Mouse (Mus musculus) G1E (cell line): ENCODE measurements at regions not wholly inside any gene's neighbourhood (a gene's known extent, or its start where the extent isn't known, plus 50 kb on each side); places are given as distances from the start of the nearest gene placed in this dataset.

ENCODE experiments used
- ATAC-seq: 2 replicates; pipeline ENCODE4 v1.8.0; 2016; ENCODE audit warnings: mild to moderate bottlenecking; ENCODE audit not compliant: insufficient number of reproducible peaks, poor library complexity, low FRiP score, severe bottlenecking; ENCODE audit errors: extremely low read depth
- DNase-seq: peaks from one replicate; pipeline ENCODE4 v3.0.0; 2012; ENCODE audit warnings: low spot score
- H3K27me3 ChIP-seq: 2 replicates; pipeline ENCODE4 v1.6.1; 2012; ENCODE audit warnings: mild to moderate bottlenecking, low read length, inconsistent platforms; ENCODE audit not compliant: insufficient read depth
- H3K36me3 ChIP-seq: replicated peaks from 2 replicates; pipeline ENCODE3; 2012; ENCODE audit warnings: mild to moderate bottlenecking, inconsistent platforms
- H3K4me1 ChIP-seq: 2 replicates; pipeline ENCODE4 v1.6.1; 2012; ENCODE audit warnings: low read depth, low read length, inconsistent platforms, mixed read lengths; ENCODE audit not compliant: insufficient read depth
- H3K4me3 ChIP-seq: 2 replicates; pipeline ENCODE4 v1.5.1; 2012; ENCODE audit warnings: low read depth, mild to moderate bottlenecking, inconsistent platforms, low read length, moderate library complexity, mixed read lengths
- H3K9me3 ChIP-seq: replicated peaks from 2 replicates; pipeline ENCODE4 v1.6.1; 2012; ENCODE audit warnings: inconsistent platforms
- CTCF ChIP-seq: IDR thresholded peaks from 2 replicates; pipeline ENCODE4 v1.5.1; 2012; ENCODE audit warnings: low read depth, low read length, inconsistent platforms, mixed read lengths
- GATA1 ChIP-seq: IDR thresholded peaks from 2 replicates; pipeline ENCODE4 v1.6.1; 2012; ENCODE audit warnings: borderline replicate concordance, low read length, inconsistent platforms, mixed read lengths
- GATA2 ChIP-seq: IDR thresholded peaks from 2 replicates; pipeline ENCODE4 v1.6.1; 2012; ENCODE audit warnings: low read depth, low read length, inconsistent platforms, borderline replicate concordance
- POLR2AphosphoS5 ChIP-seq: IDR thresholded peaks from 2 replicates; pipeline ENCODE4 v1.6.1; 2012; ENCODE audit warnings: low read depth, low read length, inconsistent platforms; ENCODE audit not compliant: insufficient replicate concordance
- TAL1 ChIP-seq: conservative IDR thresholded peaks from 2 replicates; pipeline ENCODE4 v1.6.1; 2012; ENCODE audit warnings: low read depth, low read length, inconsistent platforms, mixed read lengths

DNA sequence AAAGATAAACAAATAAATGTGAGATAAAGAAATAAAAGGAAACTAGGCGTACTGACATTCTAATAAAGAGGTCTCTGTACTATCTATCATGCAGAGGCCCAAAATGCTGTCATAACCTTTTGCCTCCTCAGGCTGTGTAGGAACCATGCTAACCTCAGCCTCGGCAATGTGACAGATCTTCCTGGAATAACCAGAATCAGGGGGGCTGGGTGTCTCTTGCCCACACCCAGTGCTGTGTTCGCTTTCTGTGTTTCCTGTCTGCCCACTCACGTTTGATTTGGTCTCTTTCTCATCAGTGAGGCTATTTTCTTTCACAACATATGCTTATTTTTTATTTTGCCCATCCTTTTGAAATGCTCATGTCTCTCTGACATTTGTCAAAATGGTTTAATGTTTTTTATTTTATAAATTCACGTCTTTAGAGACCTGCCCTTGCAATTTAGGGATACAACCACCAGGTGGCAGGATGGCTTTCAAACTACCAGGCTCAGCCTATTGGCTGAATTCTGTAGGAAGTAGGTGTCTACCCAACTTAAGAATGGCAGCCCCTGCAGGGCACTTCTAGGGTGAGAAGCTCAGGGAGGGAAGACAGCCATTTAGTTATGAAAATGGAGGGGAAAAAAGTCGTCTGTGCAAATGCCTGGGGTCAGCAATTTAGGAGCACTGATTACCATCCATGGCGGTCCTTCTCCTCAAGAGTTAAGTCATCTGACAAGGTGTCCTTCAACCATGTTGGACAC, 550.8 kb downstream of the Rnf144a start:
- Histone ChIP-seq H3K27me3 (no peaks in the 10 kb centered on the region), H3K4me1 (no peaks in the 10 kb centered on the region), H3K36me3 (no peaks in the 10 kb centered on the region), H3K4me3 (no peak overlapping the region), H3K9me3 (peaks cover 34% of the 10 kb centered on the region)
- ATAC-seq (no peak), DNase-seq (no peak)
- no peak for TF ChIP-seq POLR2AphosphoS5

DNA sequence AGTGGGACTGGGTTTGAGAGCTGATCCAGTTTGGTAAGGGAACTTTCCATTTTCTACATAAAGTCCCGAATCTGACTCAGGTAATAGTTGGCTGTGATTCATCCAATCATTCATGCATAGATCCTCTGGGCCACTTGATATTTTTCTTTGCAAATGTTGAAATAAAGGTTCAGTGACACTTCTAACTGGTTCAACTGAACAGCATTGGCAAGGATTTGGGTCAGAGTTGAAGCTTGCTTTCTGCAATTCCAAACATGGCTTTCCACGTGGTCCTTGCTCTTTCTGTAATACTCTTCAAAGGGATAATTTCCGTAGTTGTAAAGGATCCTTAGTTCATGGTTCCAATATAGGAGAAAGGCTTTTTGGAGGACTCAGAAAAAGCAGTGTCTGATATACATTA, 554.0 kb downstream of the Rnf144a start:
- Histone ChIP-seq H3K4me1 (no peaks in the 10 kb centered on the region), H3K36me3 (no peaks in the 10 kb centered on the region), H3K9me3 (peaks cover 35% of the 10 kb centered on the region), H3K27me3 (no peaks in the 10 kb centered on the region), H3K4me3 (no peak overlapping the region)
- ATAC-seq, result no peak
- TF ChIP-seq POLR2AphosphoS5 (no peak), TAL1 (no peak), GATA1 (no peak), GATA2 (no peak), CTCF (no peak)
- no peak for DNase-seq

GRCm38 (mm10) chr12:25858397-25858796, 556.7 kb downstream of the Rnf144a start:
- DNase-seq, result no peak

GRCm38 (mm10) chr12:25830057-25830456, 585.0 kb downstream of the Rnf144a start:
- no peaks in the 10 kb centered on the region for H3K36me3 ChIP-seq
- H3K4me3 ChIP-seq, result no peak overlapping the region
- no peak for TF ChIP-seq TAL1
- no peak for TF ChIP-seq POLR2AphosphoS5
- TF ChIP-seq GATA2, result no peak
- no peak for TF ChIP-seq GATA1
- TF ChIP-seq CTCF, result no peak
- H3K9me3 ChIP-seq, result peaks cover 42% of the 10 kb centered on the region
- DNase-seq (no peak), ATAC-seq (no peak)
- H3K27me3 ChIP-seq, result no peaks in the 10 kb centered on the region
- H3K4me1 ChIP-seq, result no peaks in the 10 kb centered on the region

More at GRCm38 (mm10) chr12:25858397-25858796, 556.7 kb downstream of the Rnf144a start:
- H3K4me1 ChIP-seq, result no peaks in the 10 kb centered on the region
- no peak for ATAC-seq
- H3K9me3 ChIP-seq, result peaks cover 43% of the 10 kb centered on the region
- TF ChIP-seq CTCF (no peak), POLR2AphosphoS5 (no peak), TAL1 (no peak), GATA1 (no peak), GATA2 (no peak)
- H3K27me3 ChIP-seq, result no peaks in the 10 kb centered on the region
- H3K4me3 ChIP-seq, result no peak overlapping the region
- no peaks in the 10 kb centered on the region for H3K36me3 ChIP-seq

- no peak for TF ChIP-seq GATA2
- no peak for TF ChIP-seq GATA1
- no peak for TF ChIP-seq CTCF
- no peak for TF ChIP-seq TAL1
- no peak for TF ChIP-seq POLR2AphosphoS5
- Histone ChIP-seq H3K36me3 (no peaks in the 10 kb centered on the region), H3K4me1 (no peaks in the 10 kb centered on the region), H3K9me3 (peaks cover 44% of the 10 kb centered on the region), H3K27me3 (no peaks in the 10 kb centered on the region), H3K4me3 (no peak overlapping the region)
- DNase-seq (no peak), ATAC-seq (no peak)
Measured at GRCm38 (mm10) chr12:25827961-25828360, 587.1 kb downstream of the Rnf144a start.

DNA sequence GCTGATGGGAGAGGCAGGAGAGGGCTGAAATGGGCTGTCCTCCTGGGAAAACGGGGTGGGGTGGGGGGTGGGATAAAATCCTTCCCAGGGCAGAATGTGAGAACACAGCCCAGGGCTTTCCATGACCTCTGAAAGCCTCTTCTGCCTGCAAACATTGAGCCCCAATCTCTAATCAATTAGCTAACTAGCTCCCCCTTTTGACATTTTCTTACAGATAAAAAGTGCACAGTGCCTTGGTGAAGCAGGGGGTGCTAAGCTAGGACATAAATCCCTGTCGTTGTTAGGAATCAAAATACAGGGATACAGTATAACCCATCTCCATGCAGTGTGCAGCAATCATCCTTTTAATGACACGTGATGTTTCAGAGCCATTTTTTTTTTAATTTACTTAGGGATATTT, 588.1 kb downstream of the Rnf144a start:
- Histone ChIP-seq H3K36me3 (no peaks in the 10 kb centered on the region), H3K27me3 (no peaks in the 10 kb centered on the region), H3K9me3 (peaks cover 42% of the 10 kb centered on the region), H3K4me3 (no peak overlapping the region), H3K4me1 (no peaks in the 10 kb centered on the region)
- ATAC-seq (no peak), DNase-seq (no peak)
- TF ChIP-seq CTCF, result no peak
- TF ChIP-seq POLR2AphosphoS5, result no peak
